Mouse (Mus musculus): ENCODE results near the gene Traf5. TPM values are rescaled to one million over a fixed set of nuclear protein-coding genes. Genes with fewer than 3 reads are reported as not detected.
A peak's percentile ranks its signal among the peaks of the same experiment; 100 is the strongest.

The Traf5 gene
- polyA plus RNA-seq, 1 experiment from 2014 or later: 9.9 TPM

DNA sequence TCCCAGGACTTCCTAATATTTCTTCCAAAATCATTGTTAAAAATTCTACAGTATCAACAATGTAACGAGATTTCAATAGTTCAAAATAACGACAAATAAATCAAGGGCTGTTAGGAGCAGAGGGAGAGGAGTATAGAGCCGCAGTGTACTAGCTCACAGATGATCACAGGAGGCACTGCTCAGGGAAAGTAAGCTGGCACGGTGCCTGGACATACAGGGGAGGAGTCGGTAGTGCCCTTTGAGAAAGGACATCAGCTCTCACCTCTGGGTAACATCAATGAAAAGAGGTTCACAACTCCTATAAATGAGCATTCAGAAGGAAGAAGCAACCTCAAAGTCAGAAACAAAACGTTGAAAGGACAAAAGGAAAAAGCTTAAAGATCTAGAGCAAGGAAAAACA lies 16.8 kb upstream of the Traf5 start:
- no peaks in the 10 kb centered on the region for H3K27me3 ChIP-seq (replicated peaks)
- H3K27ac ChIP-seq: no peak overlapping the region
- H3K9ac ChIP-seq: no peak overlapping the region
- no peak overlapping the region for H3K4me3 ChIP-seq
- H3K4me2 ChIP-seq: no peak overlapping the region
- H3K4me1 ChIP-seq: peaks cover 11% of the 10 kb centered on the region
- WGBS (ENCODE audit: insufficient replicate concordance): 77% methylated on average over 6 of the region's 6 CpGs
- no peak for ATAC-seq
- peaks cover 76% of the 10 kb centered on the region for H3K36me3 ChIP-seq
- no peaks in the 10 kb centered on the region for H3K9me3 ChIP-seq (replicated peaks)

DNA sequence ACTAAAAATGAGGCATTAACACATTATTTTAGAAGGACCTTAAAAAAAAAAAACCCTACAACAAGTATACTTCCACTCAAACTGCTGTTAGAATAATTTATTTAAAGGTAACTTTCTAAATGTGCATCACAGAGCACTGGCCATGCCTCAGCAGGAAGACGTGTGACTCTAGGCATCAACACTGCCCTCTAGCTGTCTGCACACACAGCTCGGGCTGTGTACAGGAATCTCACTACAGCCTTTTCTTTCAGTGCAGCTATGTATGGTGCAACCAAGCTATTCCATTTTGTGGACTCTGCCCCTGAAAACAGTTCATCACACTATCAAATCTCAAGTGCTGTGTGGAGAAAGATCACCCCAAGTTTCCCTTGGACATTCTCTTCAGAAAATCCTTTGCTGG lies 15.0 kb upstream of the Traf5 start:
- peak; percentile 84 for ATAC-seq
- H3K9me3 ChIP-seq (replicated peaks): no peaks in the 10 kb centered on the region
- H3K4me1 ChIP-seq: peaks cover 11% of the 10 kb centered on the region
- no peak overlapping the region for H3K27ac ChIP-seq
- no peak overlapping the region for H3K4me3 ChIP-seq
- no peak overlapping the region for H3K9ac ChIP-seq
- H3K27me3 ChIP-seq (replicated peaks): no peaks in the 10 kb centered on the region
- no peak overlapping the region for H3K4me2 ChIP-seq
- 17% methylated on average over 2 of the region's 2 CpGs for WGBS (ENCODE audit: insufficient replicate concordance)
- peaks cover 70% of the 10 kb centered on the region for H3K36me3 ChIP-seq

DNA sequence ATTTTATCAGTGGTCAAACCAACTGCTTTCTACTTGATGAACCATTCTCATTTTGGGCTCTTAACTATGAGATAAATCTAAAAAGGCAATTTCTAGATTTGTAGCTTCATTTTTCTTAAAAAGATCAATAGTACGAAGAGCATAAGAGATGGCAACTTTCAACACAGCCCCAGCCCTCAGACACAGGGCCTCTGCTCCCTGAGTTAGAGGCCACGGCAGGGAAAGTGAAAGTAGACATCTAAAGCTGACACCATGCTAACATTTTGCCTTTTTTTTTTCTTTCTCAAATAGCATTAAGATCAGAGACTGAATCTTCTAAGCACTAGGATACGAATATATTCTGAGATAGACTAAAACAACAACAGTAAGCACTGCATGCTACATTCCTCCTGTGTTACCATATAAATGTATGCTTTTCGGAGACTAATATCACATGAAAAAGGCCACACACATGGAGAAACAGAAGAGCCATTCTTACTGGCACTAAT lies 13.6 kb upstream of the Traf5 start:
- H3K9ac ChIP-seq: no peak overlapping the region
- peaks cover 11% of the 10 kb centered on the region for H3K4me1 ChIP-seq

DNA sequence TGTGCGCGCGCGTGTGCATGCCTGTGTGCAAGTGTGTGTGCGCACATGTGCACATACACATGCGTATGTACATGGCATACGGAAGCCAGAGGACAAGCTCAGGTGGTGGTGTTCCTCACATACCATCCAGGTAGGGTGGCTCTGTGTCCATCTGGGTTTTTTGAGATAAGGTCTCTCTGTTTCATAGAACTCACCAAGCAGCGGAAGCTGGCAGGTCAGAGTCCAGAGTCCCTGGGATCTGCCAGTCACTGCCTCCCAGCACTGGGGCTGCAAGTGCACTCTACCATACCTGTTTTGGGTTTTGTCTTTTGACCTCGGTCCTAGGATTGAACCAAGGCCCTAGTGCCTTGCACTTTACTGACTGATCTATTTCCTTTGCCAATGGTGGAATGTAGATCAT lies 11.7 kb upstream of the Traf5 start:
- no peak overlapping the region for H3K4me2 ChIP-seq
- H3K4me1 ChIP-seq: peaks cover 11% of the 10 kb centered on the region
- H3K9ac ChIP-seq: no peak overlapping the region
- 85% methylated on average over 9 of the region's 9 CpGs for WGBS (ENCODE audit: insufficient replicate concordance)
- ATAC-seq: peak; percentile 46; the same call in 1 of the 2 replicates
- H3K27ac ChIP-seq: peak overlapping the region; percentile 40; the same call in 1 of the 2 replicates
- H3K9me3 ChIP-seq (replicated peaks): no peaks in the 10 kb centered on the region
- H3K36me3 ChIP-seq: peaks cover 60% of the 10 kb centered on the region
- H3K27me3 ChIP-seq (replicated peaks): no peaks in the 10 kb centered on the region
- H3K4me3 ChIP-seq: no peak overlapping the region

More for the DNA sequence above, 13.6 kb upstream of the Traf5 start:
- H3K9me3 ChIP-seq (replicated peaks): no peaks in the 10 kb centered on the region
- no peak overlapping the region for H3K4me2 ChIP-seq
- H3K36me3 ChIP-seq: peaks cover 68% of the 10 kb centered on the region
- H3K4me3 ChIP-seq: no peak overlapping the region
- H3K27ac ChIP-seq: no peak overlapping the region
- WGBS (ENCODE audit: insufficient replicate concordance): 83% methylated on average over 4 of the region's 4 CpGs
- H3K27me3 ChIP-seq (replicated peaks): no peaks in the 10 kb centered on the region
- no peak for ATAC-seq

DNA sequence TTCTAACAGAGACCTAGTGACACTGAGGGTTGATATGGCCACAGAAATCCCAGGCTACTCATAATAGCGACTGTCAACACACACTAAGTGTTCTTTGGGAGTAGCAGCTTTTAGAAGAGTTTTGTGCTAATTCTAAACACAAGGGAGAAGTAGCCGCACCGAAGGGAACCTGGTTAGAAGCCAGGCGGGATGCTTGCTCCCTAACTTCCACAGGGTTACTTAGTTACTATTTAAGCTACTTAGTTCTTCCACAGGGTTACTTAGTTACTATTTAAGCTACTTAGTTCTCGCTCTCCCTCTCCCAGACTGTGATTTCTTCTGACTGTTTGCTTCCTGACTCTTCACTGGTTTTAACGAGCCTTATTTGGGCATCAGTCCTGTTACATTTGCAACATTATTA lies 10.8 kb upstream of the Traf5 start:
- peaks cover 8% of the 10 kb centered on the region for H3K4me1 ChIP-seq
- no peak overlapping the region for H3K4me2 ChIP-seq
- peak overlapping the region; percentile 40 for H3K27ac ChIP-seq
- H3K9ac ChIP-seq: no peak overlapping the region
- peaks cover 58% of the 10 kb centered on the region for H3K36me3 ChIP-seq
- H3K4me3 ChIP-seq: no peak overlapping the region
- WGBS (ENCODE audit: insufficient replicate concordance): 76% methylated on average over 6 of the region's 6 CpGs
- no peaks in the 10 kb centered on the region for H3K9me3 ChIP-seq (replicated peaks)
- no peaks in the 10 kb centered on the region for H3K27me3 ChIP-seq (replicated peaks)
- no peak for ATAC-seq

DNA sequence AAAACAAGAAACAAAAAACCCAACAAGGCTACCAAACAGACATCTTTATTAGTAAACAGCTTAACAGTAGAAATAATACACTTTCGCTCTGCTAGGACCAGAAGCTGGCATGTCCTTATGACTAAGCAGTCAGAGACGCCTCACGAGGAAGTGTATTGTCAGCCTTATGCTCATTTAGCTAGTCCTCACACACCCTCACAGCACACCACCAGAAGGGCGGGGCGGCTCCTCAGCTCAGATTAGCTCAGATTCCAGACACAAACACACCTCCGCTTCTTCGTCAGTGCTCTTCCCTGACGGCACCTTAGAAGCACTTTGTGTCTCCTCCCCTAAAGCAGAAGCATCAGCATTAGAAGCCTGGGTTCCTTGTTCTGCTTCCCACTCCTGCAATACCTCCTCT lies 9.0 kb upstream of the Traf5 start:
- H3K27me3 ChIP-seq (replicated peaks): no peaks in the 10 kb centered on the region
- no peak overlapping the region for H3K9ac ChIP-seq
- peaks cover 52% of the 10 kb centered on the region for H3K36me3 ChIP-seq
- no peak overlapping the region for H3K4me2 ChIP-seq
- no peak overlapping the region for H3K27ac ChIP-seq
- no peak overlapping the region for H3K4me3 ChIP-seq
- no peak; the same call in 1 of the 2 replicates for ATAC-seq
- H3K9me3 ChIP-seq (replicated peaks): no peaks in the 10 kb centered on the region
- no peaks in the 10 kb centered on the region for H3K4me1 ChIP-seq
- 58% methylated on average over 8 of the region's 8 CpGs for WGBS (ENCODE audit: insufficient replicate concordance)

DNA sequence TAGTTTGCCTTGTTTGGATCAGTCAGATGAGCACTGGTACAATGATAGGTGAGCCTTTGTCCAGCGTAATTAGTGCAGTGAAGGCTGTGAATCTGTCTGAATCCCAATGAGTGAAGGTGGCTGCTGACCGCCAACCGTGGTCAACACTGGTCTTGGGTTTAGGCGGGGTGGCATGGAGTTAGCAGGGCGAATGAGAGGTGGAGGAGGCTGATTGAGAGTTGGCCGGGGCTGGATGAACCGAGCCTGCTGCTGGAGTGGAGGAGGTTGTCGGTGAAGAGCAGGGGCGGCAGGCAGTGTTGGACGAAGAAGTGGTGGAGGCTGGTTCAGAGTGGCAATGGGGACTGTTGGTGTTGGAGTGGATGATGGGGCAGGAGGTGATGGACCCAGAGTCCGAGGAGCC lies 8.4 kb upstream of the Traf5 start:
- no peaks in the 10 kb centered on the region for H3K9me3 ChIP-seq (replicated peaks)
- H3K4me3 ChIP-seq: no peak overlapping the region
- H3K4me1 ChIP-seq: no peaks in the 10 kb centered on the region
- no peak overlapping the region for H3K27ac ChIP-seq
- H3K9ac ChIP-seq: no peak overlapping the region
- 85% methylated on average over 11 of the region's 11 CpGs for WGBS (ENCODE audit: insufficient replicate concordance)
- no peaks in the 10 kb centered on the region for H3K27me3 ChIP-seq (replicated peaks)
- no peak for ATAC-seq
- H3K4me2 ChIP-seq: no peak overlapping the region
- H3K36me3 ChIP-seq: peaks cover 50% of the 10 kb centered on the region

DNA sequence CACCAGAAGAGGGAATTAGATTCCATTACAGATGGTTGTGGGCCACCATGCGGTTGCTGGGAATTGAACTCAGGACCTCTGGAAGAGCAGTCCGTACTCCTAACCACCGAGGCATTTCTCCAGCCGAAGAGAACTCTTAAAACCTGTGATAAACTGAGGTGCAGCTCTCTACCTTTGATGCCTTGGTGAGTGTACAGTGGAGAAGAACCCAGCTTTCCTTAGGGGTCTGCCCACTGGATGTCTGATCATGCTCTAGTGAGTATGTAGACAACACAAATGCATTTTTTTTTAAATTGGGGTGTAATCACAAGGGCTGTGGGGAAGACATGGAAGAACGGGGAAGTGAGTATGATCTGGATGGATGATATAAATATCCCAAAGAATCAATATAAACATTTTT lies 3.3 kb upstream of the Traf5 start:
- no peak overlapping the region for H3K27ac ChIP-seq
- no peak overlapping the region for H3K9ac ChIP-seq
- no peaks in the 10 kb centered on the region for H3K9me3 ChIP-seq (replicated peaks)
- ATAC-seq: no peak
- no peak overlapping the region for H3K4me2 ChIP-seq
- H3K36me3 ChIP-seq: peaks cover 16% of the 10 kb centered on the region
- no peaks in the 10 kb centered on the region; the same call in 1 of the 2 replicates for H3K27me3 ChIP-seq (replicated peaks)
- no peak overlapping the region for H3K4me3 ChIP-seq
- WGBS (ENCODE audit: insufficient replicate concordance): 74% methylated on average over 5 of the region's 5 CpGs
- peaks cover 21% of the 10 kb centered on the region for H3K4me1 ChIP-seq

DNA sequence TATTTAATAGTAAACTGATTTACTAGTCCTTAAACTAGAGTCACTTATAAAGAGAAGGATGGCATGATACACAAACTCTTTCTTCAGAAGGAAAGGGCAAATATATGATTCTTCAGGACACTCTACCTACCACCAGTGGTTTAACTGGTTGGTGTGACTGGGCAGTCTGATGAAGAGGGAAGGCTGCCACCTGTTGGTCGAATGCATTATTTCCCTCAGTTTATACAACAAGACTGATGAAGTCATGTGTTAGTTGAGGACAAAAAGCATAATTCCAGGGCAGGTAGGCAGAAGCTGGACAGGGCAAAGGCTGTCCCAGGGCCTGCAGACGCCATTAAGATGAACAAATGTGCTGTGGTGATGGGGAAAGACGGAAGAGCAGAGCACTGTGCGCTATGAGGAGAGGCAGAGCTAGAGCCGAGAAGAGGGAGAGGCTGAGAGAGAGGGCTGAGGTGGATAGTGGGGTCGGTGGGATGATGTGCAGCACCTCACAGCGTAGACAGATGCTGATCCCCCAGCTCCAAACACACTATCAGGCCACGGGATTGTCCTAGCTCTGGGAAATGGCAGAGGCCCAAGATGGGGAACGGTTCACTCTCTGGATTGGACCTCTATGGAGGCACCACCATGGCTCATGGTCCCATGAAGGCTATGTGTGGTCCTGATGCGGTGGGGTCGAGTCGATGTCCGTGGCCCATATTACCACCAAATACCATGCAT lies 2.3 kb upstream of the Traf5 start:
- WGBS (ENCODE audit: insufficient replicate concordance): 47% methylated on average over 13 of the region's 13 CpGs
- ATAC-seq: no peak

DNA sequence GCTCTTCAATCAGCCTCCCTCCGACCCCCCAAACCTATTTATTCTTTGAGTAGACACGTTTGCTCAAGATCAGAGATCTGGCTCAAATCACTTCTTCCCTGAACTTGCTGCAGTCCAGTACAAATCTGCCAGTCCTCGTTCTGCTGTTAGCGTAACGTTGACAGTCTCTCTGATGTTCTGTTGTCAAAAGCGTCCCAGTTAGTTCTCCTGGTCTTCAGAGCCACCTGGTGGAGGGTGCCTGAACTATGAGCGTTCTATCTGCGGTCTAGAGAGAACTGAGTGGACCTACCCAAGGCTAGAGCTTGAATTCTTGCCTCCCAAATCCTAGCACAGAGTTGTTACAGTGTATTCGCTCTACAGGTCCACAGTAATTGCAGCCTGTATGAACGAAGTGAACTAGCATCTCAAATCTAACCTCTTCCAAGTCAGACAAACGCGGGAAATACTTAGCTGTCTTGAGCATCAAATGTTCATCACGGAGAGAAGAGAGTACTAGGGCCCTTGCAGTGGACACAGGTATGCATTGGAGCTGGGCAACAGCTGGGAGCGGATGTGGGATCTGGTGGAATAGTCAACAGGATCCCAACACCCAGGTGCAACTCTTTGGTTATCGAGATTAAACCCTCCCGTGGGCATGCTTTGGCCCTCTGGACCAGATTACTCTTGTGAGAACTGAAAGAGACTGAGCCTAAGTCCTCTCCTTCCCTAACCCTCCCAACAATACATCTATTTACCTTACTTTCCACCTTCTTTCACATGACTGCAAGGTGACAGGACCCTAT lies 711 bp upstream of the Traf5 start:
- WGBS (ENCODE audit: insufficient replicate concordance): 23% methylated on average over 16 of the region's 16 CpGs
- H3K4me3 ChIP-seq: peak overlapping the region; percentile 79
- H3K27ac ChIP-seq: peak overlapping the region; percentile 57
- H3K27me3 ChIP-seq (replicated peaks): peaks cover 3% of the 10 kb centered on the region; the same call in 1 of the 2 replicates
- H3K4me1 ChIP-seq: peaks cover 39% of the 10 kb centered on the region
- no peaks in the 10 kb centered on the region for H3K9me3 ChIP-seq (replicated peaks)
- peak overlapping the region; percentile 91 for H3K9ac ChIP-seq
- peak; percentile 72 for ATAC-seq
- H3K36me3 ChIP-seq: peaks cover 12% of the 10 kb centered on the region; the same call in 1 of the 2 replicates
- peak overlapping the region; percentile 97 for H3K4me2 ChIP-seq

More for the DNA sequence above, 2.3 kb upstream of the Traf5 start:
- H3K9ac ChIP-seq: no peak overlapping the region
- H3K4me1 ChIP-seq: peaks cover 31% of the 10 kb centered on the region
- H3K27ac ChIP-seq: no peak overlapping the region
- H3K27me3 ChIP-seq (replicated peaks): no peaks in the 10 kb centered on the region; the same call in 1 of the 2 replicates
- no peak overlapping the region for H3K4me2 ChIP-seq
- no peaks in the 10 kb centered on the region for H3K9me3 ChIP-seq (replicated peaks)
- peaks cover 13% of the 10 kb centered on the region for H3K36me3 ChIP-seq
- no peak overlapping the region for H3K4me3 ChIP-seq

DNA sequence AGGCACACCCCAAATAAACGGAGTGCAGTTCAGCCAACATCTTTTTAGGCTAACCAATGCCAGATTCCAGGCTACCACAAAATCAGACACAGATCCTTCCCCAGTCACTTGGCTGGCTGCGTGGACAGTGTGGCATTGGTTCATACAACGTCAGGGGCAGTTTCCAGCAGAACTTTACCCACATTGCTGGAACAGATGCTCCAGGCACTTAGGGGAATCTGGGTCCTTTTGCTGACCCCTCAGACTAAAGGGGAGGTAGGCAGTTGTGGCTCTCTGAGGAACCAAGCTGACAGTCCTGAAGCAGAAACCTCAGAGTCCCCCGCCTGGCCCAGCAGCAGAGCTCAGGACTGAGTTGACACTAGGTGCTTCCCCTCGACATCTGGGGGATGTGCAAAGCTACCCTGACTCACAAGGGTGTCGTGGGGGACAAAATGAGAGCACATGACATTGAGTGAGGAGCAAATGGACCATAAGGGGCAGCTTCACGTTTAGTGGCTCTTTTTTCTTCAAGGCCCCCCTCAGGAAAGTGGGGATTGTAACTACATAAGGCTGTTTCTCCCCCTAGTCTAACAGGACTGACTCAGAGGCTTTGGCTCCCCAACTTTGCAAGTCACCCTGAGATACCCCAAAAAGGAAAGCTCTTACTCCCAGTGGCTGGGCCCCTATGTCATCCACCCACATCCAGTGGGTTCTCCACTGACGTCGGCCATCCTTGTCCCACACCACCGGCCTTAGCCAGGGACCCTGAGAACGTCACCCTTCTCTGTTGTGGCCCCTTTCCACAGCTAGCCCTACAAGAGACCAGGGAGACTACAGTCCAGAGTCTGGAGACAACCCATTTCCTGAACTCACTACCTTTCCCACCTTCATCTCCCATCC lies 1.4 kb downstream of the Traf5 start:
- peak overlapping the region; percentile 79 for H3K4me3 ChIP-seq
- peaks cover 45% of the 10 kb centered on the region for H3K4me1 ChIP-seq
- peak overlapping the region; percentile 91 for H3K9ac ChIP-seq
- no peaks in the 10 kb centered on the region for H3K9me3 ChIP-seq (replicated peaks)
- ATAC-seq: no peak
- peak overlapping the region; percentile 97 for H3K4me2 ChIP-seq
- H3K27me3 ChIP-seq (replicated peaks): peaks cover 3% of the 10 kb centered on the region; the same call in 1 of the 2 replicates
- H3K27ac ChIP-seq: peak overlapping the region; percentile 91
- WGBS (ENCODE audit: insufficient replicate concordance): 63% methylated on average over 11 of the region's 11 CpGs
- peaks cover 8% of the 10 kb centered on the region; the same call in 1 of the 2 replicates for H3K36me3 ChIP-seq

Measured in liver, embryonic 12.5 days (tissue).